Mouse (Mus musculus): ENCODE data around the gene Brd1. TPM values are rescaled to one million over a fixed set of nuclear protein-coding genes. Genes with fewer than 3 reads are reported as not detected.
A peak's percentile ranks its signal among the peaks of the same experiment; 100 is the strongest.
"Not testable (repeated sequence)": the region's sequence is repeated elsewhere in the genome, so short reads cannot be mapped to it uniquely, and the experiment has no call there.

Brd1 gene
- total RNA-seq, 2 experiments from 2014 or later: 51.7 to 58.7 TPM

DNA sequence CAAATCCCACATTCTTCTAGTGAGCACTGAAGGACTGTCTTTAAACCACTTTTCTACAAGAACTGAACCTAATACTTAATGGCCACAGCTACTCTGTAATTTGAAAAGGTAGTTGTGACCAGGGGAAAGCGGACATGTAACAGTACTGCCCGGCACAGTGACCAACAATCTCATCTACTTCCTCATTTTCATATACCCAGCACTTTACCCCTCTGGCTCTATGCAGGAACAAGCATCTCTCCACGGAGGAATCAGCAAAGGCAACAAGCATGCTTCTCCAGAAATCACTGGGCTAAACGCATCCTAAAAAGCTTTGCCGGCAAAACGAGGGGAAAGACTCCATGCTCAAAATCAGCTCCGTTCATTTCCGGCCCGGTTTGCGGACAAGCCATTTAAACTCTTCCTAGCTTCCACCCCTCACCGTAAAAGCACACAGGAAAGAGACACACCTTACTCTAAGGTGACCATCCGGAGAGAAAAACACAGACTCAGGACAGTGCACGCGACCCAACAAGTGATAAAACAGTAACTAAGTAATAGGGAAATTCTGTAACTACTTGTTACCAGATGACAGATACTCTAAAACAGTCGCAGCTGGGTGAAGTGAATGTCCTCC is 1.5 kb downstream of the Brd1 start:
- no peak for DNase-seq (ENCODE audit: low spot score in 2 of 2)

GRCm38 (mm10) chr15:88730717-88731116 is 3.3 kb downstream of the Brd1 start:
- no peak for DNase-seq (ENCODE audit: low spot score in 2 of 2)

DNA sequence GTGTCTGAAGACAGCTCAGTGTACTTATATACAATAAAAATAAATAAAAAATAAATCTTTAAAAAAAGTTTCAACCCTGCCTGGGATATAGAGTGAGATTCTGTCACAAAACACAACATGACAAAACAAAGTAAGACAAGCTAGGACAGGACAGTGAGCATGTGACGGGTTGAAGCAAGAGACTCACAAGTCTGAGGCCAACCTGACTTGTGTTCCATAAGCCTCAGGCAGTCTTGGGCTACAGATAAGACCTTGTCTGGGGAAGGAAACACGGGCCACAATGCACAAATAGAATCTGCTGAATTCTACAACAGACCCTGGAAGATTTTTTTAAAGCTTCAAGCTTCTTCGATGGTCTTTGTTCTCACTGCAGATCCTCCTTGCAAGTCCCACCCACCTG is 6.8 kb downstream of the Brd1 start:
- no peak for DNase-seq (ENCODE audit: low spot score in 2 of 2)

DNA sequence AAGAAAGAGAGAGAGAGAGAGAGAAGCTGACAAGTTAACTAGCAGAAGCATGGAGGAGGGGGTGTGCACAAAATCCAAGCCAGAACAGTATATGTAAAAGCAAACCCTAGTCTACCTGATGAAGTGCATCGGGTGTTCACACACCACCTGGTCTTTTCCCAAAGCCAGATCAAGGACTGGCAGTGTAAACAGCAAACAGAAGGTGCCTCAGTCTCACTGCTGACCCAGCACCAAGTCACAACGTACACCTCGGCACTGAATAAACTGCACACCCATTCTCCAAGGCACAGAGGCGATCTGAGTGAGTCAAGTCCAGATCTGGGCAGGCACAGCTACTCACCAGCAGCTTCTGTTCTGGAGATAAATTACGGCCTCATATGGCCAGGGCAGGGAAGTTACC is 9.0 kb downstream of the Brd1 start:
- no peak for DNase-seq (ENCODE audit: low spot score in 2 of 2)

GRCm38 (mm10) chr15:88724311-88724710 is 9.7 kb downstream of the Brd1 start:
- no peak for DNase-seq (ENCODE audit: low spot score in 2 of 2)

DNA sequence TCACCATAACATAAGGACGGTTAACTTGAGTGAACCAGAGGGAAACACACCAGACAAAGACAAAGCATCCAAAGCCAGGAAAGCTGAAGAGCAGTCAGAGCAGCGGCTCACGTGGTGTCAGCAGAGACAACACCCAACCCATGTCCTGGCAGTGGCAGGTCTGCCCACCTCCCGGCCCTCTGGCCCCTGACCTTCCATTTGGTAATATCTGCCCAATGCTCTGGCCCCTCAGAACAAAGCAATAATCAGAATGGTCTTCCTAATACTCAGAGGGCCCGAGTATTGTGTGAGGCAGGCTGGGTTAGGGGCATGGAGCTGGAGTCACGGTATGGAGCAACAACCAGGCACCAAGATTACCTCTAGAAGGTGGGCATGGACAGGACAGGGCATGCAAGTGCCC is 10.8 kb downstream of the Brd1 start:
- no peak for DNase-seq (ENCODE audit: low spot score in 2 of 2)

- DNase-seq (ENCODE audit: low spot score in 2 of 2): peak in 1 of 2 experiments; percentile 19
Observed at GRCm38 (mm10) chr15:88717239-88717638, 16.8 kb downstream of the Brd1 start.

GRCm38 (mm10) chr15:88716350-88716749 is 17.7 kb downstream of the Brd1 start:
- DNase-seq (ENCODE audit: low spot score in 2 of 2): peak; percentile 47 to 63

DNA sequence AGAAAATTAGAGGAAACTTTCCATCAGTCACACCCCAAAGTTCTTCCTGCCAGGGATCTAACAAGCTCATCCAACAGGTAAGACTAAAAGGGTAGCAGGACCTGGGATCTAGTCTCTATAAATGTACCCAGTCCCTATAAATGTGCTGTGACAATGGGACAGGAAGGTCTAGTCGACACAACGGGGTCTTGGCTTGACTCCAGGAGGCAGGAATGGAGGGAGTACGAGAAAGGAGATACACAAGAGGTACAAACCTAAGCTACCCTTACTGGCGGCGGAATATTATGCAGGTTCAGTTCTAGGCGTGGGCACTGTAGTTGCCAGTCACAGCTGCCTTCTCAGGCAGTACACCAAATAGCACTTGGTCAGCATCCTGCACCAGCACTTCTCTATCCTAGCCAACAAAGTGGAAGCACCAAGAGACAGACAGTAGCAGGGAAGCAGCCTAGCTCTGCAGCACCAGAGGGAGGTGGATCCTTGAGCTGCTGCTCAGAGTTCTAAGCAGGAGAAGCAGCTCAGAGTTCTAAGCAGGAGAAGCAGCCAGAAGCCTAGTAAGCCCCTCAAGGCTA is 19.9 kb downstream of the Brd1 start:
- DNase-seq (ENCODE audit: low spot score in 2 of 2): no peak

DNA sequence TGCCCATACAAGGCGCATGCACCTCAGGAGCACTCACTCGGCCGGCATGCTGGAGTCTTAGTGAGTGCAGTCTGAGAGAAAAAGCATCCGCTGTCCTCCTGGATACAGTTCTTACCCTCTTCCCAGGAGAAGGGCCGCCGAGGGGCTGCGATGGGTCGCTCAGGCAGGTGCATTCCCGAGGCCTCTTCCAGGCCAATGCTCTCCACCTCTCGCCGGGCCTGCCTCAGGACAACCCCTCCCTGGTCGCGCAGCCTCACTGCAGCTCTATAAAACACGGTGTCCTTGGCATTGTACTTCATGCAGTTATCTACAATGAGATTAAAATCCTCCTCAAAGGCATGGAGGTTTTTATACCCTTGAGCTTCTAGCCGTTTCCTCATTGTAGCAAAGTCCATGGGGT is 21.5 kb downstream of the Brd1 start:
- no peak for DNase-seq (ENCODE audit: low spot score in 2 of 2)

DNA sequence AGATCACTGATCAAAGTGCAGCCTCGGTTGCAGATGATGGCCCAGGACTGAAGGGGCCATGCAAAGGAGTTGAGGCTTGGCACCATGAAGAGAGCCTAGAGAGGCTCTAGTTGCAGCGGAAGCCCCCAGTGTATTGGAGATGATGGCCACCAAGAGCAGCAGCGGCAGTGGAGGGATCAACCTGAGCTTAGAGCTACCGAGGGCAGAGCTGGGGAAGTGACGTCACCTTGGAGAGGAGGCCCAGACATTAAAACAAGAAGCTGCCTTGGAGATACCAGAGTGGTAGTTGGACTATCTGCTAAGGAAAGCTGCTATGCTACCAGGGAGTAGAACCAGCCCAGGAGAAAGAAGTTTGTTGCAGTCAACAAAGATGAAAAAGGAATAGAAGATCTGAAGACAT is 24.2 kb downstream of the Brd1 start:
- DNase-seq (ENCODE audit: low spot score in 2 of 2): no peak

GRCm38 (mm10) chr15:88708657-88709511 is 25.1 kb downstream of the Brd1 start:
- no peak for DNase-seq (ENCODE audit: low spot score in 2 of 2)

DNA sequence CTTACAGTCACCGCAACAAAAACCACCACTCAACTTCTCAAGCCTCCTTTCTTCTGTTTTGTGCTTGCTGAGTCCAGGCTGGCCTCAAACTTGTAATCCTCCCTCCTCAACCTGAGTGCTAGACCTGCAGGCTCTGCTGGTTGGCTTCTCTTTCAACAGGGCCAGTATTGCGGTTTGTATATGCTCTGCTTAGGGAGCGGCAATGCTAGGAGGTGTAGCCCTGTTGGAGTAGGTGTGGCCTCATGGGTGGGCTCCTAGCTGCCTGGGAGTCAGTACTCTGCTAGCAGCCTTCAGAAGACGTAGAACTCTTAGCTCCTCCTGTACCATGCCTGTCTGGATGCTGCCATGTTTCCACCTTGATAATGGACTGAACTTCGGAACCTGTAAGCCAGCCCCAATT is 25.8 kb downstream of the Brd1 start:
- no peak for DNase-seq (ENCODE audit: low spot score in 2 of 2)

DNA sequence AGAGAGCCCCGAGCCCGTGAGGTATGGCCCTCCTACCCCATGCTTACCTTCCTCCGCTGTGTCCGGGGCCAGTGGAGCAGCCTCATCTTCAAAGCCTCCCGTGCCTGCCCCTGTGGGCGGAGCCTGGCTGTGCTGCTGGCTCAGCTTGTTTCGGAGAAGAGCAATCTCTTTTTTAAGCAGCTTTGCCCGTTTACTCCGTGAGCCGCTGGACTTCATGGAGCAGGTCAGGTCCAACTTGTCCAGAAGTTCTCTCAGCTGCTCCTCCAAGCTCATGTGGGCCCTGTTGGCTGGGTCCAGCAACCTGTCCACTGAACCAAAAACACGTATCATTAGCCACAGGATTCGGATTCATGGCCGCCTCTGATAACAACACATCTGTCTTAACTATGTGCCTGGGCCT is 27.0 kb downstream of the Brd1 start:
- DNase-seq (ENCODE audit: low spot score in 2 of 2): not testable (repeated sequence)

DNA sequence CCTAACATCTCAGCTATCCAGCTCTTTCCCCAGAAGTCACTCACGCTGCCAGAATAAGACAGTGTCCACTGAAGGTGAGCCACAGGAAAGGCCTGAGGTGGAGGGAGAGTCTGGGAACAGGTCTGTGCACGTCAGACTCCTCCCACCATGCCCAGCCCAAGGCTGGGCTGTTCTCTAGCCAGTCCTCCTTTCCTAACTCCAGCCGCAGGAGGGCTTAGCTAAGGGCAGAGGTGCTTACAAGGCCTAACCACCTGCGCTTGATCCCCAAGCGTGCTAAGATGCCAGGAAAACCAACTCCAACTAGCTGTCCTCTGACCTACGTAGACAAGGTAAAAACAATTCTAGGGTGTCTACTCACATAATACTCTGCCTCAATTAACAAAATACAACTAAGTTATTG is 27.7 kb downstream of the Brd1 start:
- no peak for DNase-seq (ENCODE audit: low spot score in 2 of 2)

GRCm38 (mm10) chr15:88704284-88704683 is 29.7 kb downstream of the Brd1 start:
- no peak for DNase-seq (ENCODE audit: low spot score in 2 of 2)

DNA sequence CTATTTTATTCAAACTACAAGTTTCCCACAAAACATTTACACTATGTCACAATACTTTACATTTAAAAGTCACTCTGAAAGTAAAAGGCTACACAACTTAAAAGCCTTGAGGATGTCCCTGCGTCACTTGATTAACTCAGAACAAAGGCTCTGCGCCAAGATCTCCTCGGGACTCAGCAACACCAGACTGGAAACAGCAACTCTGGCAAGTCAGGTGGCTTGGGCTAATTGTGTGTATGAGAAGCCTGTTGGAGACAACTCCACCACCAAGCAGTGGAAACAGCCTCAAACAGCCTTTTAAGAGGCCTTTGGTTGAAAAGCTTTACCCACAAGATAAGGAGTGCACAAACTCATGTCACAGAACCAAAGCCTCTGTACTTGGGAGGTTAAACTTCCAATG is 31.5 kb downstream of the Brd1 start:
- no peak for DNase-seq (ENCODE audit: low spot score in 2 of 2)

DNA sequence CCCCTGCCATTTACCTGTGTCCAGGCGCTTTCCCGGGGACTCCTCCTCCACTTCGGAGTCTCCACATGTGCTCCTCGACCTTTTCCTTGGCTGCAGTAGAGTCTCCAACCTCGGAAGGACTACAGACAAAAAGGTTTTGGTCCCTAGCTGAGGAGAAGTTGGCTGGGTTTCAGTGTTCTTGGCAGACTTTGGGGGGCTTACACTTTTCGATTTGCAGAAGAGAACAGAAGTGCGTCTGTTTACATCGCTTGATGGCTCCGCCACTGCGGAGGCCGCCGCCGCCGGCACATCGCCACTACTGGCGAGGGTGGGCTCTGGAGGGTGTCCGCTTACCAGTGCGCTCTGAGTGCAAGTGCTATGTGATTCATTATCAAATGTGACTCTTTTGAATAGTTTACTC is 33.3 kb downstream of the Brd1 start:
- peak; percentile 46 to 60 for DNase-seq (ENCODE audit: low spot score in 2 of 2)

DNA sequence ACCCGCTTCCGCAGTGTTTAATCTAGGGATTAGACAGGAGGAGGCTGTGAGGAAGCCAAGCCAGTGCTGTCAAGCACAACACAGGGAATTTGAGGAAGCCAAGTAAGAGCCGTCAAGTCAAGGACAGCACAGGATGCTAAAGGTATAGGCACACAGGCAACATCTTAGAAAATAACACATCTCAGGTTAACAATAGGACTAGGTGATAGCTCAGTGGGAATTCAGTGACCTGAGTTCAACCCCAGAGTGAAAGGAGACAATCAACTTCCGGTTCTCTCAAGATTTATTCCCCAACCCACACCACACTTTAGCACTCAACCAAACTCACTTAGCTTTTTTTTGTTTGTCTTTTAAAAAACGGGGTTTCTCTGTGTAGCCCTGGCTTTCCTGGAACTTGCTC is 34.5 kb downstream of the Brd1 start:
- DNase-seq (ENCODE audit: low spot score in 2 of 2): no peak

- DNase-seq (ENCODE audit: low spot score in 2 of 2): no peak
Observed at GRCm38 (mm10) chr15:88697586-88697985, 36.4 kb downstream of the Brd1 start.

- no peak for DNase-seq (ENCODE audit: low spot score in 2 of 2)
Observed at GRCm38 (mm10) chr15:88696055-88696454, 38.0 kb downstream of the Brd1 start.

- no peak for DNase-seq (ENCODE audit: low spot score in 2 of 2)
Observed at GRCm38 (mm10) chr15:88694033-88694432, 40.0 kb downstream of the Brd1 start.

- no peak for DNase-seq (ENCODE audit: low spot score in 2 of 2)
Observed at GRCm38 (mm10) chr15:88692720-88693119, 41.3 kb downstream of the Brd1 start.

All from layer of hippocampus, postnatal 10 days (tissue).